Mouse (Mus musculus): ENCODE results near the gene Eloa.
"Not testable (repeated sequence)": the region's sequence is repeated elsewhere in the genome, so short reads cannot be mapped to it uniquely, and the experiment has no call there.

The Eloa gene

GRCm38 (mm10) chr4:135984556-135984955 lies 37.0 kb downstream of the Eloa start:
- no peak for DNase-seq (ENCODE audit: low spot score)

GRCm38 (mm10) chr4:135981524-135982063 lies 40.0 kb downstream of the Eloa start:
- no peak for DNase-seq (ENCODE audit: low spot score)

- not testable (repeated sequence) for DNase-seq (ENCODE audit: low spot score)
These were observed 41.3 kb downstream of the Eloa start for GRCm38 (mm10) chr4:135980223-135980622.

- no peak for DNase-seq (ENCODE audit: low spot score)
These were observed 45.4 kb downstream of the Eloa start for GRCm38 (mm10) chr4:135976146-135976545.

GRCm38 (mm10) chr4:135972911-135973811 lies 48.4 kb downstream of the Eloa start:
- no peak for DNase-seq (ENCODE audit: low spot score)

- peak; percentile 81 for DNase-seq (ENCODE audit: low spot score)
These were observed 49.0 kb downstream of the Eloa start, which contains the start of gene Lypla2 for GRCm38 (mm10) chr4:135972556-135972906. Gene Lypla2 (minus strand): TSS chr4:135972626.

- no peak for DNase-seq (ENCODE audit: low spot score)
These were observed 49.6 kb downstream of the Eloa start for GRCm38 (mm10) chr4:135971805-135972555.

- DNase-seq (ENCODE audit: low spot score) = no peak
These were observed 51.0 kb downstream of the Eloa start for GRCm38 (mm10) chr4:135970585-135970984.

GRCm38 (mm10) chr4:135969070-135969750 lies 52.4 kb downstream of the Eloa start:
- no peak for DNase-seq (ENCODE audit: low spot score)

GRCm38 (mm10) chr4:135968271-135968869 lies 53.2 kb downstream of the Eloa start:
- no peak for DNase-seq (ENCODE audit: low spot score)

- no peak for DNase-seq (ENCODE audit: low spot score)
These were observed 54.3 kb downstream of the Eloa start for GRCm38 (mm10) chr4:135967086-135967760.

GRCm38 (mm10) chr4:135966283-135966682 lies 55.3 kb downstream of the Eloa start:
- DNase-seq (ENCODE audit: low spot score) = no peak

- no peak for DNase-seq (ENCODE audit: low spot score)
These were observed 56.5 kb downstream of the Eloa start for GRCm38 (mm10) chr4:135965113-135965512.

- peak; percentile 55 for DNase-seq (ENCODE audit: low spot score)
These were observed 57.1 kb downstream of the Eloa start for GRCm38 (mm10) chr4:135964426-135964825.

GRCm38 (mm10) chr4:135963457-135964193 lies 57.9 kb downstream of the Eloa start, which contains the start of gene Gale:
Gene Gale (plus strand): TSS chr4:135963727.
- peak; percentile 95 for DNase-seq (ENCODE audit: low spot score)

GRCm38 (mm10) chr4:135962946-135963345 lies 58.6 kb downstream of the Eloa start:
- no peak for DNase-seq (ENCODE audit: low spot score)

GRCm38 (mm10) chr4:135962198-135962597 lies 59.4 kb downstream of the Eloa start:
- DNase-seq (ENCODE audit: low spot score) = no peak

- no peak for DNase-seq (ENCODE audit: low spot score)
These were observed 59.9 kb downstream of the Eloa start for GRCm38 (mm10) chr4:135961709-135962108.

- peak; percentile 59 for DNase-seq (ENCODE audit: low spot score)
These were observed 60.8 kb downstream of the Eloa start for GRCm38 (mm10) chr4:135960717-135961116.

- no peak for DNase-seq (ENCODE audit: low spot score)
These were observed 63.2 kb downstream of the Eloa start for GRCm38 (mm10) chr4:135958354-135958753.

All from testis, postnatal 14 days (tissue).